ENCODE assay signal across 11 mouse cellular contexts in genomic region chr9:73883143-73883542, GRCm38 (mm10).
DNase-seq lines count a peak whose midpoint lies in the region; ATAC-seq lines count a peak whose summit lies in the region.
"Had no signal": no experiment of that assay in that cellular context is flagged by ENCODE, and none has a peak within 500 bp of the region (broad histone marks: within the 10 kb centered on the region; RNA-seq: fewer than 3 reads in every experiment).

No protein-coding gene starts in this region.

- WGBS in midbrain, embryonic 14.5 days: 74% methylated on average over 1 of the region's 1 CpGs
- 77% methylated on average over 1 of the region's 1 CpGs for WGBS in midbrain, embryonic 10.5 days

- no peak; the same call in 1 of the 2 replicates for ATAC-seq in cerebellum, adult (ENCODE audit: insufficient number of reproducible peaks, low FRiP score, low TSS enrichment)
- no peak for ATAC-seq in midbrain, embryonic 14.5 days (ENCODE audit: low FRiP score, low TSS enrichment)
- no peak for ATAC-seq in megakaryocyte-erythroid progenitor cell, adult 5-6 weeks (replicated peaks; ENCODE audit: low FRiP score, low TSS enrichment, poor library complexity, severe bottlenecking)
- ATAC-seq: liver, postnatal 0 days had no signal

- H3K9me3 ChIP-seq in midbrain, embryonic 14.5 days (ENCODE audit: control insufficient read depth, low read length): no peaks in the 10 kb centered on the region
- no peaks in the 10 kb centered on the region for H3K9me3 ChIP-seq in midbrain, embryonic 10.5 days (replicated peaks)
- H3K9me3 ChIP-seq: heart, embryonic 10.5 days had no signal

- no peaks in the 10 kb centered on the region for H3K27me3 ChIP-seq in midbrain, embryonic 14.5 days (ENCODE audit: control insufficient read depth, insufficient read depth, low read length)
- no peaks in the 10 kb centered on the region for H3K27me3 ChIP-seq in midbrain, embryonic 10.5 days (ENCODE audit: low read depth, poor library complexity, severe bottlenecking)

- no peaks in the 10 kb centered on the region for H3K4me1 ChIP-seq in midbrain, embryonic 14.5 days (ENCODE audit: control insufficient read depth, insufficient read depth, low read length)
- H3K4me1 ChIP-seq in midbrain, embryonic 10.5 days: no peaks in the 10 kb centered on the region
- H3K4me1 ChIP-seq: heart, embryonic 10.5 days had no signal

- peak; percentile 76 for DNase-seq in cerebellum, adult 9-10 months
- DNase-seq in kidney, postnatal 14 days: peak; percentile 7
- DNase-seq in kidney, adult 11 months: no peak
- DNase-seq in midbrain, embryonic 14.5 days: peak; percentile 21
- no peak for DNase-seq in midbrain, embryonic 10.5 days (ENCODE audit: low spot score)
- peak; percentile 18 for DNase-seq in lung, postnatal 25 days (ENCODE audit: low spot score)
- DNase-seq: gastrocnemius, adult 2 months; liver, postnatal 0 days had no signal

- no peaks in the 10 kb centered on the region for H3K36me3 ChIP-seq in midbrain, embryonic 14.5 days (ENCODE audit: control insufficient read depth, insufficient read depth, low read length)
- H3K36me3 ChIP-seq in midbrain, embryonic 10.5 days: no peaks in the 10 kb centered on the region
- H3K36me3 ChIP-seq: heart, embryonic 10.5 days had no signal

- H3K9ac ChIP-seq in midbrain, embryonic 14.5 days (replicated peaks; ENCODE audit: low read length): no peak overlapping the region
- H3K9ac ChIP-seq: liver, postnatal 0 days had no signal

- no peak overlapping the region for H3K4me2 ChIP-seq in midbrain, embryonic 14.5 days (ENCODE audit: low read length)

- no peak overlapping the region for H3K4me3 ChIP-seq in midbrain, embryonic 14.5 days (replicated peaks; ENCODE audit: low read depth, low read length)
- H3K4me3 ChIP-seq in midbrain, embryonic 10.5 days: no peak overlapping the region
- H3K4me3 ChIP-seq: gastrocnemius, adult 2 months; heart, embryonic 10.5 days had no signal

- H3K27ac ChIP-seq in midbrain, embryonic 14.5 days (replicated peaks; ENCODE audit: low read depth, low read length): no peak overlapping the region
- no peak overlapping the region for H3K27ac ChIP-seq in midbrain, embryonic 10.5 days (replicated peaks)
- H3K27ac ChIP-seq: gastrocnemius, adult 2 months; heart, embryonic 10.5 days had no signal

Comparison
In these comparisons a context has a peak if more than half of its experiments do, and no peak if none do; other contexts are left out.
1. DNase-seq: peak in cerebellum, adult 9-10 months (single experiment), kidney, postnatal 14 days (single experiment), midbrain, embryonic 14.5 days (single experiment) and lung, postnatal 25 days (single experiment); none in kidney, adult 11 months (single experiment) and midbrain, embryonic 10.5 days (single experiment).